Mouse (Mus musculus) brain, embryonic 14.5 days (tissue): Measurements from ENCODE around the gene Pde11a. TPM values are rescaled to one million over a fixed set of nuclear protein-coding genes. Genes with fewer than 3 reads are reported as not detected.

Source experiments
- DNase-seq: peaks from one replicate; pipeline ENCODE4 v3.0.0-alpha.2; 2011; ENCODE audit warnings: low read depth
- CTCF ChIP-seq: fragments of 200-500 bp; IDR thresholded peaks from 2 replicates; pipeline ENCODE4 v1.5.1; 2012; ENCODE audit warnings: inconsistent platforms, mild to moderate bottlenecking, moderate library complexity, borderline replicate concordance; ENCODE audit not compliant: insufficient read depth, insufficient read length; ENCODE audit errors: extremely low read depth
- POLR2A ChIP-seq: fragments of 200-500 bp; IDR thresholded peaks from 2 replicates; pipeline ENCODE4 v1.6.1; 2012; ENCODE audit warnings: mild to moderate bottlenecking, inconsistent platforms, borderline replicate concordance; ENCODE audit not compliant: poor library complexity, insufficient read depth, insufficient read length, severe bottlenecking; ENCODE audit errors: extremely low read depth
- polyA plus RNA-seq: library from polyadenylated mRNA; depleted of rRNA; stranded (reverse); fragments of >200 nt; gene quantifications from 2 replicates; pipeline ENCODE4 v1.2.3, GENCODE M21; 2012; rRNA removed

Gene Pde11a
- polyA plus RNA-seq: 0.37 and 0.53 TPM in 2 replicates

DNA sequence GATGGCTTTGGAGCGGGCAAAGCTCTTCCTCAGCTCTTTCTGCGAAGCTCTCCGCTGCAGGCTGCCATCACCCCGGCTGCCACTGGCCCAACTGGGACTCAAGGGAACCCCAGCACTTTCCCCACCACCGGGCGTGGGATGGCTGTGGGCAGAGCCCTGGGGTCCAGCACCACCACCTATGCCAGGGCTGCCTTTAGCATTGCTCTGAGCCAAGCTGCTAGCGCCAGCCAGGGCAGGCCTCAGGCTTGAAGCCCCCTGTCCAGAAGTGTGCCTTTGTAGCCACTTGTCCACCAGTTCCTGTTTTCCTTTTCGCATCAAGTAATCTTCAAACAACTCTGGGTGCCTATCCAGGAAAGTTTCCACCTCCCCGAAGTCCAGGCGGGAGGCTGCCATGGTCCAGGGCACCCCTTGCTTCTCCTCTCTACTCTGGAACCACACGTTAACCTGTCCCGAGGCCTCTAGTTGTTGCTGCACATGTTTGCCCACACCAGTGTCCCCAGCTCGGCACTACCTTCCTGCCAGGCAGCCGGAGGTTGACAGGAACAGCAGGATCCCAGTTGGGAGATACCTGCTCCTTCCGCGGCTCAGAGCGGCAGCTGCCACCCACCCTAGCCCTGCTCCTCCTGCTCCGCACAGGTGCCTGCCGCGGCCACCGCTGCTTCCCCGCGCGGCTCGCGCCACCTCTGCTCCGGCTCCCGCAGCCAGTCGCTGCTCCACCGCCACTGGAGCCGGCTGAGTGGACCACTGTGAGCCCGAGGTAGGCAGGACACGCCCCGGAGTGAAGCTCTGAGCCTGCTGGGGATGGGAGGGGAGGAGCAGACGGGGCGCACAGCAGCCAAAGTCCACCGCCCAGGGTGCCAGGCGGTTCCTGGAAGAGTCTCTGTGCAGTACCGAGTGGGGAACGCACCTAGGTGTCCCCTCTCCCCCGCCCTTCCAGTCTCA lies at the start of gene Pde11a:
Gene Pde11a (minus strand): TSS at position 560 of the 942 bp plus-strand sequence.
- DNase-seq: peak; percentile 42
- TF ChIP-seq POLR2A (no peak), CTCF (no peak)

DNA sequence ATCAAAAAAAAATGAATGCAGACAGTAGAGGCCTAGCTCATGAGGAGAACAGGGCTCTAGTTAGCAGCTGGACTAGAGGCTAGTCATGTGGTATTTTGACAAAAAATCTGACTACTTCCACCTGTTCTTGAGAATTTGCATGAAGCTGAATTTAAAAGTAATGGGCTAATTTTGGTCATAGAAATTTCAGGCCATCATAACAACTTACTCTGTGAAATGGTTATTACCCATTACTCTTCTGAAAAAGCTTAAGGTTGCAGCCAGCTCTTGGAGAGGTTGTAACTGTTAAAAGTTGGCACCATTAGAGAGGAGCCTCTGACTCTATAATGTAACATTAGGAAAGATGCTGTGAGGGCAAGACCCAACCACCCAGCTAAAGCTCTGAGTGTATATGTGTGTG lies 48.0 kb upstream of the Pde11a start:
- TF ChIP-seq CTCF: no peak
- DNase-seq: no peak

DNA sequence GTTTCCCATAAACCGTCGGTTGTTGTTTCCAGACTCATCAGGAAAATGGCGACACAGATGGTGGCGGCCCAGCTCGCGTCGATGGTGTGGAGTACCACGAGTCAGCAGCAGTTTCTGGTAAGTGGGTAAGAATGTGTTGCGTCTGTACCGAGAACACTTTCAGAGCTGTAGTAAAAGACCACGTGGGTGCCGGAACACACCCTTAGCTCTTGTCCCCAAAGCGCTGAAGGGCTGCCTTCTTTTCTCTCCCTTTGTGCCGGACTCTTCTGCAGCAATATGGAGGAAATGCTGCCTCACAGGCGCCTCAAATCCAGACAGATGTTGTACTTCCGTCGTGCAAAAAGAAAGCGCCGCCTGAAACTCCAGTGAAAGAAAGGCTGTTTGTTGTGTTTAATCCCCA lies 40.1 kb upstream of the Pde11a start:
- TF ChIP-seq CTCF: no peak
- no peak for TF ChIP-seq POLR2A
- no peak for DNase-seq

DNA sequence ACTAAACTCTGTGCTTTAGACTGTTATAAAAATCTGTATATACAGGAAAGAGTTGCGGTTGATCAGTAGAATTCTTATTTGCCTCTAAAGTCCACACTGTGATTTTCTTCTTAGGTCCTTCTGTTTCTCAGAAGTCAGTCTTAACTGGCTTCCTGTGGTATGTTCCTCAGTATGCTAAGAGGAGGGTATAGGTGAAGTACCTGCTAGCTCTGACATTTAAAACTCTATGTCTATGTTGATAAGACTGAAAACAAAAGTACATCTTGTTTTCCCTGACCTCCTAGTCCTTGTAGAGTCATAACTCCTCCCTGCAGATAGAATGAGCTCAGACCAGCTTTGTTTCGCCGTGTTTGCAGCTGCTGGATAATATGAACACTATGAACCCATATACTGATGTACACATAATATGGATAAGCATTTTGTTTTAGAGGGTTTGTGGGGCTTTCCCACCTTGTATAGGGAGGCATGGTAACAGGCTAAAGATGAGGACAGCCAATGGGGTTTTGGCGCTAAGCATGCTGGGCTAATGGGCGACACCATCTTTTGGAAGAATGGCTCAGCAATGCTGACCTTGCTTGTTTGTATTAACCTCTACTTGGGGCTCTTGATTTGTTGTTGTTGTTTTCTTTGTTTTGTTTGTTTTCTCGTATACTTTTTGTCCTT lies 36.1 kb upstream of the Pde11a start:
- DNase-seq: no peak
- TF ChIP-seq POLR2A (no peak), CTCF (no peak)

DNA sequence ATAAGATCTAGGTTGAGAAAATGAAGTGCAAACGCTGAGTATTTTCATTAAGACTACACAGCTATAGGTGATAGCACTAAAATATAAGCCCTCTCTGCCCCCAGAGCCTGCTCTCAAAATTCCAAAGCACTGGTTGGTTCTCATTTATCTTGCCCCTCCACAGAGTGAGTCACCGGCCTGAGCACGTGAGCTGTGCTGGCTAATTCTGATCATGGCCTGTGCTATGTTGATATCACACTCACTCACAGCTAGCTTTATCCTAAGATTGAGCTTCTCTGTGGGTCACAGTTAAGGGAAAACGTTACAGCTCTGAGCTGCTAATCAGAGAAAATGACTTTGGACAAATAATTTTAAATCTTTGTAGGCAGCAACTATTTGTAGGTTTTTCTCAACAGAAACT lies 33.7 kb upstream of the Pde11a start:
- DNase-seq: no peak
- TF ChIP-seq CTCF (no peak), POLR2A (no peak)

DNA sequence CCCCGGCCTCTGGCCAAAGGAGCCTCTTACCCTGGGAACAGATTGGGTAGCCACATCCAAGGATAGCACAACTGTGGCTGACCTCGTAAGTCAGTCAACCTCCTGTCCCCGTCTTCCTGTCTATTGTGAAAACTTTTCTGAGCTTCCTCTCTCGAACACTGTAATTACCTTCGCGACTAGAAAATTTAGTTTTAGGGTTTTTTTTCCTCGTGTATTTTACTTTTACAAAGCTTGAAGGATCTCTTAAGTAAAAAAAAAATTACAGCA lies 32.0 kb upstream of the Pde11a start:
- TF ChIP-seq POLR2A: no peak
- TF ChIP-seq CTCF: no peak

DNA sequence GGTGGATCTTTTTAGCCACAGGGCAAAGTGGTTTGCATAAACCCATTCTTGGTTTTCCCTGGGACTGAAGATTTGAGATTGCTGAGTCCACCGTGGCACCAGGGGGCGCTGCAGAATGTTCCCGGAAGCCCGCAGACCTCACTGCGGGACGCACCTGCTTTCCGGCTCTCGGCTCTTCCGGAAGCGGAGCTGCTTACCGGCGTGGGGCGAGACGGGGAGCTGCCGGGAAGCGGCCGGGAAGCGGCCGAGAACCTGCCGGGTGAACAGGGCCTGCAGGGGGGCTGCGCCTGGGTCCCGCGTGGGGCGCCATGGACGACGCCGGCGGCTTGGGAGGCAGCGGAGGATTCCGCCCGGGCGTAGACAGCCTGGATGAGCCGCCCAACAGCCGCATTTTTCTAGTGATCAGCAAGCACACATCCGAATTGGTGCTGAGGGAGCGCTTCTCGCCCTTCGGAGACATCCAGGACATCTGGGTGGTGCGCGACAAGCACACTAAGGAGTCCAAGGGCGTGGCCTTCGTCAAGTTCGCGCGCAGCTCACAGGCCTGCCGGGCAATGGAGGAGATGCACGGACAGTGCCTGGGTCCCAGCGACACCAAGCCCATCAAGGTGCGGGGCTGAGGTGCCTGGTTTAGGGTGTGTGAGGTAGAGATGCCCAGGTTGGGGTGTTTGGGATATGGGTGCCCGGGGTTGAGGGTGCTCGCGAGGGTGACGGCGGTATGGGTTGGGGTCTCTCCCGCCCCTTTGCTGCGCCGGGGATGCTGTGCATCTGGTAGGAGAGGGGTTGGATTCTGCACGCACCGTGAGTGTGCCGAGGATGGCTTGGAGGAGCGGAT lies 31.5 kb upstream of the Pde11a start, which contains the start of gene Rbm45:
Gene Rbm45 (plus strand): TSS at position 164 of the 835 bp plus-strand sequence.
- TF ChIP-seq CTCF (peak; percentile 92), POLR2A (peak; percentile 63; the same call in 1 of the 2 replicates)
- peak; percentile 95 for DNase-seq

More for the DNA sequence above, 32.0 kb upstream of the Pde11a start:
- DNase-seq: no peak

DNA sequence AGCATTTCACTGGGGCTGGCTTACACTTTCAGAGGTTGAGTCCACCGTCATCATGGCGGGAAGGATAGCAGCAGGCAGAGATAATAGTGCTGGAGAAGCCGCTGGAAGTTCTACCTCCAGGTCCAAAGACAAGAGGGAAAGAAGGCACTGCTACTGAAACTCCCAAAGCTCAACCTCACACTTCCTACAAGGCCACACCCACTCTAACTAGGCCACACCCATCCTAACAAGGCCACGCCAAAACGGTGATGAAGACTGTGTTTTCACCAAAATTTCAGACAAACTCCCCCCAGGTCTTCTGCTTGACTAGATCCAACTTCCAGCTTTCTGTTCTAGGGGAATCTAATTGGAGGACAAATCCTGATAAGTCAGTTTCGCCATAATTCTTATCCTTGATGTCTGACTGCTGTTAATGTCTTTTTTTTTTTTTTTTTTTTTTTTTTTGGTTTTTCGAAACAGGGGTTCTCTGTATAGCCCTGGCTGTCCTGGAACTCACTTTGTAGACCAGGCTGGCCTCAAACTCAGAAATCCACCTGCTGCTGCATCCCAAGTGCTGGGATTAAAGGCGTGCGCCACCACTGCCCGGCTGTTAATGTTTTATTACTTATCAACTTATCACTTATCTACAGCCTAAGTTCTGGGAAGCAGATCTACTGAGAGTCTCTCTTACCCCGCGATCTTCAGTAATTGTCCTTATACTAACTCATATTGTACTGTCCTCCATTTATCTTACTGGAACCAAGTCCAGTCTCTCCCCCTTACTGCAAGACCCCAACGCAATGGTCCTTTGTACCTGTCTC lies 30.5 kb upstream of the Pde11a start:
- DNase-seq: no peak
- TF ChIP-seq CTCF: no peak
- no peak for TF ChIP-seq POLR2A

DNA sequence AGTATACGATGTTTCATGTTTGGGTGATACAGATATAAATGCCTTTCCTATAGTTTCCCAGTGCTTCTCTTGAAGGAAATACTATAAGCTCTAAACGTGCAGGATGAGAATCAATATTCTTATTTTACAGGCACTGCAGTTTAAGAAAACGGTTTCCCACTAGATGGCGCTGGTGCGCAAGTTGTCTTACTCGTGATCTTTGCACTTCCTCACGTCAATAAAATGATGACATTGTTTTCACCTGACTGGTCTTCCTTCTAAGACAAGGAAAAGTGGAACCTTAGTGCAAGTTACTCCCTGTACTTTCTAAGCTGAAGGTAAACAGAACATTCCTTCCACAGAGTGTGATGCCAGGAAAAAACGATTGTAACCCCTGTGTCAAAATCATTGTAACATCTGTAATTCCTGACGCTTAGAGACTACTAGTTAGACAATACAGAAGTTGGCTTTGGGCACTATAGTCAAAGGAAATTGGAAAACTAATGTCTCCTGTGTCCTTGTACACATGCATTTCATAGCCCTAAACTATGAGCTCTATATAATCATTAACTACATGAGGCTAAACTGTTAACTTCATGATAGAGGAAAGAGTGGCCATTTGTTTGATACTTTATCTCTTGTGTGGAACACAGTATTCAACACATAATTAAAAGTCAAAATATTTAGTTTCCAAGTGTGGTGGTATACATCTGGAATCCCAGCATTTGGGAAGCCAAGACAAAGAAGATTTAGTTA lies 28.8 kb upstream of the Pde11a start:
- DNase-seq: peak; percentile 91
- TF ChIP-seq POLR2A: no peak
- TF ChIP-seq CTCF: peak; percentile 79

DNA sequence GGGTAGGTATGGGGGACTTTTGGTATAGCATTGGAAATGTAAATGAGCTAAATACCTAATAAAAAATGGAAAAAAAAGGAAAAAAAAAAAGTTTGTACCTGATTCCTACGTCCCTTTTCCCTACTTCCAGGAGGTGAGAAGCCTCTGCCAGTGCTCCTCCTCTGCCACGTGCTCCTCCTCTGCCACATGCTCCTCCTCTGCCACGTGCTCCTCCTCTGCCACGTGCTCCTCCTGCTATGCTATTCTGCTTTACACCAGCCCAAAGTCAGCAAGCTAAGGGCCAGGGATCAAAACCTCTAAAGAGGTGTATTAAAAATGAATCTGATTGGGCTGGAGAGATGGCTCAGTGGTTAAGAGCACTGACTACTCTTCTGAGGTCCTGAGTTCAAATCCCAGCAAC lies 27.2 kb upstream of the Pde11a start:
- TF ChIP-seq CTCF (no peak), POLR2A (no peak)
- DNase-seq: no peak

DNA sequence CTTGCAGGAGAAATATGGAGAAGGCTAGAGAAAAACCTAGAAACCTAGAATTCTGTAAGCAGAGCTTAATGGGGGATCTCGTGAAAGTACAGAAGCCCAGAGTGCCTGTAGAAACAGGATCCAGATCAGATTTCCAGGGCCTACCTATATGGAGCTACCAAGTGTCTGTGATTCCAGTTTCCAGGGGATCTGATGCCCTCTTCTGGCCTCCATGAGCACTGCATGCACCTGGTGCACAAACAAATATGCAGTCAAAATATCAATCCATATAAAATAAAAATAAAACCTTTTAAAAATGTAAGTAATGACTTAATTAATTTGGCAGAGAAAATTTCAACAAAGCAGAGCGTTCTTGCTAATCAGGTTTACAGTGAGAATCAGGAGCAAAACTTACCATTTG lies 23.5 kb upstream of the Pde11a start:
- TF ChIP-seq CTCF: peak; percentile 55; the same call in 1 of the 2 replicates
- no peak for TF ChIP-seq POLR2A
- DNase-seq: peak; percentile 48
